Mouse (Mus musculus) liver, postnatal 0 days (tissue): ENCODE measurements around the gene Rtp3.

Source experiments
- CTCF ChIP-seq: sonication (generic); IDR thresholded peaks from 2 replicates; pipeline ENCODE4 v1.5.1; 2016; ENCODE audit warnings: antibody characterized with exemption, low read depth
- EP300 ChIP-seq: IDR thresholded peaks from 2 replicates; pipeline ENCODE4 v1.6.1; 2016; ENCODE audit warnings: antibody characterized with exemption, low read depth, mild to moderate bottlenecking

DNA sequence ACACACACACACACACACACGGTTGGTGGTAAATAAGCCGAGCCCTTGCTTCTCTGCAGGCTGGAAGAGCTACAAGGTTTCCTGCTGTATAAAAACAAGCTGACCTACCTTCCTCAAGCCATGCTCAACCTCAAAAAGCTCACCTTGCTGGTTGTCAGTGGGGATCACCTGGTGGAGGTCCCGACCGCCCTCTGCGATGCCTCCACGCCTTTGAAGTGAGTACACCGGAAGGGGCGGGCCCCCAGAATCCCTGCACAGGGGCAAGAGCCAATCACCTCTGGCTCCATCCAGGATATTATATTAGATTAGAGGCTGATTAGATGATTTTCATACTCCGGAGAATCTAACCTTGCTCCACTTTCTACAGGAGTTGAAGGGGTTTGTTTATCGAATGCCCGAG is 11.0 kb downstream of the Rtp3 start:
- no peak for TF ChIP-seq CTCF
- no peak for TF ChIP-seq EP300
